Mouse (Mus musculus) forebrain, embryonic 13.5 days (tissue): ENCODE results near the gene Bcl7b. TPM values are rescaled to one million over a fixed set of nuclear protein-coding genes. Genes with fewer than 3 reads are reported as not detected.

Experiments
- ATAC-seq: fragments of 200-750 bp; cut with Nextera tagmentation; 2 replicates; pipeline ENCODE4 v1.8.0; 2017
- H3K27ac ChIP-seq: fragments of 300-500 bp; sonication (generic); 2 replicates; pipeline ENCODE4 v1.5.1; 2015; ENCODE audit warnings: inconsistent platforms, mild to moderate bottlenecking, moderate library complexity
- H3K27me3 ChIP-seq: fragments of 300-500 bp; sonication (generic); 2 replicates; pipeline ENCODE4 v1.6.1; 2015; ENCODE audit warnings: mild to moderate bottlenecking, inconsistent platforms
- H3K36me3 ChIP-seq: fragments of 300-500 bp; sonication (generic); 2 replicates; pipeline ENCODE4 v1.6.1; 2015; ENCODE audit warnings: mild to moderate bottlenecking, inconsistent platforms; ENCODE audit not compliant: poor library complexity, severe bottlenecking
- H3K4me1 ChIP-seq: fragments of 300-500 bp; sonication (generic); 2 replicates; pipeline ENCODE4 v1.6.1; 2015; ENCODE audit warnings: inconsistent platforms
- H3K4me2 ChIP-seq: fragments of 300-500 bp; sonication (generic); 2 replicates; pipeline ENCODE4 v1.6.1; 2015; ENCODE audit warnings: inconsistent platforms, mild to moderate bottlenecking, moderate library complexity
- H3K4me3 ChIP-seq: fragments of 300-500 bp; sonication (generic); 2 replicates; pipeline ENCODE4 v1.5.1; 2015; ENCODE audit warnings: mild to moderate bottlenecking, inconsistent platforms
- H3K9ac ChIP-seq: fragments of 300-500 bp; sonication (generic); 2 replicates; pipeline ENCODE4 v1.6.1; 2015; ENCODE audit warnings: mild to moderate bottlenecking, inconsistent platforms
- H3K9me3 ChIP-seq: fragments of 300-500 bp; sonication (generic); replicated peaks from 2 replicates; pipeline ENCODE4 v1.6.1; 2016; ENCODE audit warnings: inconsistent platforms
- WGBS: fragments of 180-500 bp; shearing (Covaris S2); methylation state at CpG from one replicate; pipeline ENCODE4 v1.1.7; 2015; 5-methylcytosine and 5-hydroxymethylcytosine counted together
- polyA plus RNA-seq: library from polyadenylated mRNA; unstranded; fragments of >200 nt; fragmentation: Nextera tagmentation; extraction: Ambion mirVana; gene quantifications from 2 replicates; pipeline ENCODE4 v1.2.1, GENCODE M21; 2015

Bcl7b gene
- polyA plus RNA-seq, 1 experiment from 2014 or later: 48.9 TPM

DNA sequence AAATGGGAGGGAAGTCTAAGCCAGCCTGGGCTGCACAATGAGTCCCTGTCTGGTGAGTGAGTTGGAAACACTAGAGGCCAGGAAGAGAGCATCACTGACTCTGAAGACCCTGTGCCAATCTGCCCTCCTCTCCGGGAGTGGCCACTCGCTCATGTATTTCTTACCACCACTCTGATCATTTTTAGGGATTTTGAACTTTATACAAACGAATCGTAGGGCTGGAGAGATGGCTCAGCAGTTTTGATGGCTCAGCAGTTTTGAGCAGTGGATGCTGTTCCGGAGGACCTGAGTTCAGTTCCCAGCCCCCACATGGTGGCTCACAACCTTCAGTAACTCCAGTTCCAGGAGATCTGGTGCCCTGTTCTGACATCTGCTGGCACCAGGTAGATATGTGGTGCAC is 4.9 kb downstream of the Bcl7b start:
- Histone ChIP-seq H3K27ac (no peak overlapping the region), H3K36me3 (peaks cover 67% of the 10 kb centered on the region), H3K9ac (no peak overlapping the region), H3K4me3 (no peak overlapping the region), H3K4me1 (peaks cover 14% of the 10 kb centered on the region), H3K4me2 (no peak overlapping the region), H3K9me3 (no peaks in the 10 kb centered on the region), H3K27me3 (no peaks in the 10 kb centered on the region)
- ATAC-seq: no peak
- 85% methylated on average over 5 of the region's 5 CpGs for WGBS

DNA sequence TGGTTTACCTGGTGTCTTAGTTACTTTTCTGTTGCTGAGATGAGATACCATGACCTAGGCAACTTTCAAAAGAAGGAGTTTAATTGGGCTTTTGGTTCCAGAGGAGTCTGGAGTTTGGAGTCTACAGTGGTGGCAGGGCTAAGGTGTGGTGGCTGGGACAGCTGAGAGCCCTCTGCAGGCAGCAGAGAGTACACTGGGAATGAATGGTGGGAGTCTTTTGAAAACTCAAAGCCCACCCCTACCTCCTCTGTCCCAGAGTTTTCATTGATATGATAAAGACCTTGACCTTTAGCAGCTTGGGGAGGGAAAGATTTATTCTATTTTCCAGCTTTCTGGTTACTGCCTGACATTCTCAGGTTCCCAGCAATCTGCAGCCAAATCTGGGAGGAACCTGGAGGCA is 7.0 kb downstream of the Bcl7b start:
- no peak overlapping the region for H3K9ac ChIP-seq
- no peak overlapping the region for H3K4me2 ChIP-seq
- H3K9me3 ChIP-seq: no peaks in the 10 kb centered on the region
- ATAC-seq: no peak
- H3K36me3 ChIP-seq: peaks cover 88% of the 10 kb centered on the region
- H3K27ac ChIP-seq: no peak overlapping the region
- H3K27me3 ChIP-seq: no peaks in the 10 kb centered on the region
- H3K4me3 ChIP-seq: no peak overlapping the region
- peaks cover 3% of the 10 kb centered on the region; the same call in 1 of the 2 replicates for H3K4me1 ChIP-seq

DNA sequence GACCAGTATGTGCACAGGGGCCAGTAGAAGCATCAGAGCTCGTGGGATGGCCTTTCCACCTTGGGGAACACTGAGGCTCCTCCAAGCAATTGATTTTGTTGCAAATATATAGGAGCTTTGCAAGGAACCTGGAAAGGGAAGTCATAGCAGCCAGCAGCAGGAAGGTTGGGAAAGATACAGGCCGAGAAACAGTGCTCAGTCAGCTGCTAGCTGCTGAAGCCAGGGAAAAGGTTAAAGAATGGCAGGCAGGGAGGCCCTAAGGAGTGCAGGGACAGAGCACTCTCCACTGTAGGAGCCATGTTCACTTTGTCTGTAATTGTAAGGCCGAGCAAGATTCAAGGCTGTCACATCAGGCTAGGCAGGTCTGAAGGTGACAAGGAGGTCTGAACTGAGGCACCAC is 10.4 kb downstream of the Bcl7b start:
- Histone ChIP-seq H3K27ac (no peak overlapping the region), H3K4me1 (no peaks in the 10 kb centered on the region), H3K36me3 (peaks cover 96% of the 10 kb centered on the region), H3K4me2 (no peak overlapping the region), H3K9me3 (no peaks in the 10 kb centered on the region), H3K27me3 (no peaks in the 10 kb centered on the region), H3K9ac (0 out of 2 replicates have a peak overlapping the region, but pooled peaks have one; percentile 30), H3K4me3 (no peak overlapping the region)
- no peak for ATAC-seq
- 82% methylated on average over 3 of the region's 3 CpGs for WGBS

DNA sequence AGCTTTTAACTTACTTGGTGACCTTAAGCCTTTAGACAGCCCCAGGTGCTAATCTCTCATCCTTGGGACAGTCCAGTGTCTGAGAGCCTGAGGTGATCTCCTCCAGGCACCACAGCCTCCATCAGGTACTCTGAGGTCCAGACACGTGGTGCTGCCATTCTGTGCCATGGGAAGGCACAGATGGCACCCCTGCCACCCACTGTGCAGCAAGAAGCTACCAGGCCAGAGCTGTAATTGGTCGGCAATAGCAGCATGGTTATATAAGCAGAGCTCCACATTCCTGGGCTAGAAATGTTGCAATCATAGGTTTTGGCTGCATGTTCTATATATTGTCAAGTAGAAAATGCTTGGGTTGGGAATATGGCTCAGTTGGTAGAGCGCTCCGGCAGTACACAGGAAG is 10.9 kb downstream of the Bcl7b start:
- H3K4me3 ChIP-seq: no peak overlapping the region
- no peaks in the 10 kb centered on the region for H3K27me3 ChIP-seq
- WGBS: 87% methylated on average over 4 of the region's 4 CpGs
- H3K9ac ChIP-seq: peak overlapping the region; percentile 30; the same call in 1 of the 2 replicates
- no peaks in the 10 kb centered on the region for H3K4me1 ChIP-seq
- H3K4me2 ChIP-seq: no peak overlapping the region
- ATAC-seq: no peak
- peaks cover 94% of the 10 kb centered on the region for H3K36me3 ChIP-seq
- no peaks in the 10 kb centered on the region for H3K9me3 ChIP-seq
- no peak overlapping the region for H3K27ac ChIP-seq

DNA sequence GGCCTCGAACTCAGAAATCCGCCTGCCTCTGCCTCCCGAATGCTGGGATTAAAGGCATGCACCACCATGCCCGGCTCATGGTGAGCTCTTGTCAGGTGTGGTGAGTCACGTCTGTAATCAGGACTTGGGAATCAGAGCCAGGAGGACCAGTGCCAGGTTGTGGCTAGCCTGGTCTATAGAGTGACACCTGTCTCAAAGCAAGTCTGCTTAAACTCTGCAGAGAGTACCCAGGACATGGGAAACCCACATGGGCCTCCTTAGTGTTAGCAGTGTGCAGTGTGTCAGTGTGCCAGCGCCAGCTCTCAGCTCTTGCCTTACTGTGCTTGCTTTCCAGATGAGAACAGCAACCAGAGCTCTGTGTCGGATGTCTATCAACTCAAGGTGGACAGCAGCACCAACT is 11.5 kb downstream of the Bcl7b start:
- no peaks in the 10 kb centered on the region; the same call in 1 of the 2 replicates for H3K9me3 ChIP-seq
- no peak overlapping the region for H3K4me3 ChIP-seq
- H3K36me3 ChIP-seq: peaks cover 91% of the 10 kb centered on the region
- no peak overlapping the region for H3K4me2 ChIP-seq
- no peaks in the 10 kb centered on the region for H3K4me1 ChIP-seq
- no peaks in the 10 kb centered on the region for H3K27me3 ChIP-seq
- 90% methylated on average over 7 of the region's 7 CpGs for WGBS
- H3K9ac ChIP-seq: no peak overlapping the region
- H3K27ac ChIP-seq: no peak overlapping the region
- no peak for ATAC-seq

DNA sequence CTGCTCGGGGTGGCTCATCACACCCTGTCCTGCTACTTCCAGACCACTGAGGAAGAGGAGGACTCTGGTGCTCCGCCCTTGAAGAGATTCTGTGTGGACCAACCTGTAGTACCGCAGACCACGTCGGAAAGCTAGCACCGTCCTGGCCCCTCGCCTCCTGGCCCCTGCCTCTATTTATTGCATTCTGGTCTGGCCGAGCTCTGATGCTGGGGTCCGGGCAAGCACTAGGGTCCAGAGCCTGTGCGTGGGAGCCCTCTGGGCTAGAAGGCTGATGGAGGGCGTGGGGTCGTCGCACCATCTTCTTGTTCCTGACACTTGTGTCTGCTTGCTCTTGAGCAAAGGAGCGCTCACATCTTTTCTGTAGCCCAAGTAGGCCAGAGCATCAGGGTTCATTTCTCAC is 12.7 kb downstream of the Bcl7b start:
- WGBS: 95% methylated on average over 14 of the region's 14 CpGs
- ATAC-seq: no peak
- no peaks in the 10 kb centered on the region for H3K27me3 ChIP-seq
- H3K4me1 ChIP-seq: no peaks in the 10 kb centered on the region
- H3K4me3 ChIP-seq: no peak overlapping the region
- peaks cover 79% of the 10 kb centered on the region for H3K36me3 ChIP-seq
- no peak overlapping the region for H3K9ac ChIP-seq
- no peaks in the 10 kb centered on the region; the same call in 1 of the 2 replicates for H3K9me3 ChIP-seq
- no peak overlapping the region for H3K4me2 ChIP-seq
- no peak overlapping the region for H3K27ac ChIP-seq

DNA sequence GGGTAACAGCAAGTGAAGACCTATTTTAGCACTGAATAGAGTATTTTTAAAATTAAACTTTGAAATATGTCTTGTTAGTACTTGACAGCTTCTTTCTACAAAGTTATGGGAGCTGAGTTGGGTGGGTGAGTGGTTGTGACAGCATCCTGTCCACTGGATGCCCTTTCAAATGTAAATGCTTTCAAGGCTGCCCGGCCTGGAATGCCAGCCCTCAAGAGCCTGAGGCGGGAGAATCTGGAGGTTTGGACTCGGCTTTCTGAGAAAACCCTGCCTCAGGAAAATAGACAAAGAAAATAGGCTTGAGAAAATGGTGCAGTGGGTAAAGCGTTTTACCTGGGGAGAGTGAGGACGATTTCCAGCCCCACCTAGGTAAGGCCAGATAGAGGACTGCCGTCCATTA is 13.7 kb downstream of the Bcl7b start:
- no peak overlapping the region for H3K4me3 ChIP-seq
- H3K9ac ChIP-seq: no peak overlapping the region
- no peak overlapping the region for H3K4me2 ChIP-seq
- no peaks in the 10 kb centered on the region for H3K27me3 ChIP-seq
- WGBS: 69% methylated on average over 6 of the region's 6 CpGs
- ATAC-seq: no peak
- H3K36me3 ChIP-seq: peaks cover 71% of the 10 kb centered on the region
- H3K4me1 ChIP-seq: 0 out of 2 replicates have a peak, but pooled peaks cover 3% of the 10 kb centered on the region
- H3K9me3 ChIP-seq: no peaks in the 10 kb centered on the region; the same call in 1 of the 2 replicates
- H3K27ac ChIP-seq: no peak overlapping the region

DNA sequence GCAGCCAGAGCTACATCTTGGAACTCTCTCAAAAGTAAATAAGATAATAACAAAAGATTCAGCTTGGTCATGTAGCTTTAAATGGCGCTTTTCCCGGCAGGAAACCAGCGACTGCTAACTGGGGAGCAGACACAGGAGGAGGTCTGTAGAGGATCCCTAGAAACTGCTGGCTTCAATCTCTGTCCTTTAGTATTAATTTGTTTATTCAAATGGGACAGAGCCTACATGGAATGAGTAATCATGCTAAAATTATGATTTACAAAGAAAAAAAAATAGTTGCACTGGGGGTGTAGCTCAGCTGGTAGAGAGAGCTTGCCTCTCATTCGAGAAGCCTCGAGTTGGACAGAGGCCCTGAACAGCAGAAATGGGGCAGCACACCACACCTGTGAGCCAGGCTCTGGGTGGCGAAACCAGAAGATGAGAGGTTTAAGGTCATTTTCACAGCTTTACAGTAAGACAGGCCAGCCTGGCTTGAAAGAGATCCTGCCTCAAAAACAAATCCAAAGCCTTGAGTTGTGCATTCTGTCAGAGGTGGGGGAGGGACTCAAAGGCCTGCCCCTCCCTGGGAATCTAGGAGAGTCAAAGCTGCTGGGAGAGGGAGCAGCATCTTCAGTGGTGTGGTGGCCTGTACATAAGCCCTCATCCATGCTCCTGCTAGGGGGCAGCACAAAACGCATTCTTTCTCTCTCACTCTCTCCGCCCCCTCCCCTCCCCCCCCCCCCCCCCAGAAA is 15.2 kb downstream of the Bcl7b start:
- no peak for ATAC-seq
- no peak overlapping the region for H3K4me2 ChIP-seq
- no peaks in the 10 kb centered on the region; the same call in 1 of the 2 replicates for H3K9me3 ChIP-seq
- H3K27ac ChIP-seq: no peak overlapping the region
- 65% methylated on average over 8 of the region's 8 CpGs for WGBS
- peaks cover 56% of the 10 kb centered on the region for H3K36me3 ChIP-seq
- H3K4me3 ChIP-seq: no peak overlapping the region
- H3K9ac ChIP-seq: no peak overlapping the region
- no peaks in the 10 kb centered on the region for H3K27me3 ChIP-seq
- peaks cover 3% of the 10 kb centered on the region; the same call in 1 of the 2 replicates for H3K4me1 ChIP-seq

DNA sequence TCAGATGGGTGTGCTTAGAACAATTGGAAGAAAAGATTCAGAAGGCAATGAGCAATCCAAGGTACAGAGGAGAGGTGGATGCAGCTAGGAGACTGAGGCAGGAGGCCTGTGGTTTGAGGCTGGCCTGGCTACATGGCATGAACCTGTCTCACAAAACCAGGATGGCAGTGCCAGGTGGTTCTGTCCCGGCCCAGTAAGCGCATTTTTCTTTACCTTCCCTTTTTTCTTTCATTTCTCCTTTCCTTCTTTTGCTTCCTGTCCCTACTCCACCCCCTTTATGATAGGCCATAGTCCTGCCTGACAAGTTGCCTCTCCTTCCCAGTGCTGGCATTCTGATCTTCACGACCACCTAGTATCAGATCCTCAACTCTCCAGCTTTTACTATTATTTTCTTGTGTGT is 16.9 kb downstream of the Bcl7b start:
- no peak overlapping the region for H3K27ac ChIP-seq
- H3K36me3 ChIP-seq: peaks cover 49% of the 10 kb centered on the region
- 100% methylated on average over 3 of the region's 3 CpGs for WGBS
- H3K4me2 ChIP-seq: no peak overlapping the region
- H3K4me3 ChIP-seq: no peak overlapping the region
- peaks cover 20% of the 10 kb centered on the region for H3K4me1 ChIP-seq
- ATAC-seq: no peak
- no peaks in the 10 kb centered on the region; the same call in 1 of the 2 replicates for H3K9me3 ChIP-seq
- H3K27me3 ChIP-seq: no peaks in the 10 kb centered on the region
- no peak overlapping the region for H3K9ac ChIP-seq

DNA sequence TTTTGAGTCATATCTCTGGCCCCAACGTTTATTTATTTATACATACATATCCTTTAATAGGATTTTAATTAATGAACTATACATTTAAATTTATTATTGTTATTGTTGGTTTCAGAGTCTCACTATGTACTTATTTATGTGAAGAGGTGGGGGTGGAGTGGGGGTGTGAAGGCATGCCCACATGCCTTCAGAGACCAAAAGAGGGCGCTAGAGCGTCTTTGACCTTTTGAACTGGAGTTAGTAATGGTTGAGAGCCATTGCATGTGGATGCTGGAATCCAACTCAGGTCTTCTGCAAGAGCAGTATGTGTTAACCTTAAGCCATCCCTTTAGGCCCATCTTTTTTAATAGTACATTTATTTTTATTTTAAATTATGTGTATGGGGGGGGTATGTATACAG is 17.5 kb downstream of the Bcl7b start:
- Histone ChIP-seq H3K9ac (no peak overlapping the region), H3K9me3 (no peaks in the 10 kb centered on the region; the same call in 1 of the 2 replicates), H3K4me2 (no peak overlapping the region), H3K36me3 (peaks cover 44% of the 10 kb centered on the region), H3K27me3 (no peaks in the 10 kb centered on the region), H3K4me3 (no peak overlapping the region), H3K4me1 (peaks cover 26% of the 10 kb centered on the region), H3K27ac (no peak overlapping the region)
- 35% methylated on average over 3 of the region's 3 CpGs for WGBS
- no peak for ATAC-seq

DNA sequence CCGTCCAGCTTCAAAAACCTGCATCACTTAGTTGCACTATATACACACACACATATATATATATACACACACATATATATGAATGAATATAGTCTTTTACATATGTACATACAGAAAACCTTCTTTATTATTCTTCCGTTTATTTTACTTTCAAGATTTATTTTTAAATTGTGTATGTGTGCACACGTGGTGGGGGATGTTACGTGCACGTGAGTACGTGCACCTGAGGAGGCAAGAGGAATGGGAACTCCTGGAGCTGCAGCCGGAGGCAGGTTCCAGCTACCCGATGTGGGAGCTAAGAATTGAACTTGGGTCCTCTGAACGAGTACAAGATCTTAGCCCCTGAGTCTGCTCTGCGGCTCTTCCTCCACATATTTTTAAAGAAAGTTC is 18.1 kb downstream of the Bcl7b start:
- H3K9ac ChIP-seq: peak overlapping the region; percentile 98
- WGBS: 21% methylated on average over 10 of the region's 10 CpGs
- H3K4me3 ChIP-seq: peak overlapping the region; percentile 99
- ATAC-seq: peak; percentile 9
- H3K4me1 ChIP-seq: peaks cover 28% of the 10 kb centered on the region
- no peaks in the 10 kb centered on the region; the same call in 1 of the 2 replicates for H3K9me3 ChIP-seq
- peak overlapping the region; percentile 70 for H3K4me2 ChIP-seq
- peaks cover 37% of the 10 kb centered on the region for H3K36me3 ChIP-seq
- no peaks in the 10 kb centered on the region for H3K27me3 ChIP-seq
- peak overlapping the region; percentile 96 for H3K27ac ChIP-seq

DNA sequence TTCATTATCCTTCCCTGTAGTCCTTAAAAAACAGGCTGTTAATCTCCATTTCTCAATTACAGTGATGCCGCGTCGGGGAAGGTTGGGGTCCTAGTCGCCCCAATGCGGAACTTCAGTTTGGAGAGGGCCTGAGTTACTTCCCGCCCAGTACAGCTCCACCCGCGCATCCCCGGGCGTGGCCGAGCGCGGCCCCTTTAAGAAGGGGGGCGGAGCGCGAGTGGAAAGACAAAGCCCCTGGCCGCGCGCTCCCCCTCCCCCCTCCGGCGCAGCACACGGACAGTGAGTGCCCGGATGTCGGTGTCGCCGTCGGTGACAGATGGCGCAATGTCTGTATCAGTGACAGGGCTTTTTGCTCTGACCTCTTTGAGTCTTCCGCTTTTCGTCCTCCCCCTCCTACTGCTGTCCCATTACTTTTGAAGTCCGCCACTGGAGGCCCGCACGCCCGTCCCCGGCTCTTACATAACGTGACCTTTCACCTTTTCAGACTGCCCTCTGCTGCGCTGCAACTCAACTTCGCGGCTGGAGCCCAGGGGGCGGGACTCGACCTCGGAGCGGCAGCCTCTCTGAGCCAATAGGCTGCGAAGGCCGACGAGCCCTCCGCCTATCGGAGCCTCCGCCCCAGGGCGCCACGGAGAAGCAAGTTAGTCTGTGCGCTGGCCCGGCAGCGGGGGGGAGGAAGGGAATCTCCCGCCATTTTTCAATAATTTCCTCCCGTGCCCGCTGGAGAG is 18.7 kb downstream of the Bcl7b start, which contains the start of gene Baz1b:
TSS of gene Baz1b (plus strand) at position 644 of the 728 bp plus-strand sequence.
- Histone ChIP-seq H3K4me1 (peaks cover 28% of the 10 kb centered on the region), H3K36me3 (peaks cover 33% of the 10 kb centered on the region), H3K4me2 (peak within 1 kb of the TSS; percentile 70), H3K4me3 (peak within 1 kb of the TSS; percentile 99), H3K27me3 (no peaks in the 10 kb centered on the region), H3K9ac (peak within 1 kb of the TSS; percentile 98), H3K27ac (peak within 1 kb of the TSS; percentile 96), H3K9me3 (no peaks in the 10 kb centered on the region; the same call in 1 of the 2 replicates)
- under 1% methylated on average over 55 of the region's 57 CpGs for WGBS
- peak; percentile 98 for ATAC-seq
